Mouse (Mus musculus) intestine, embryonic 15.5 days (tissue): ENCODE data around the gene Ss18l1. TPM values are rescaled to one million over a fixed set of nuclear protein-coding genes. Genes with fewer than 3 reads are reported as not detected.
A peak's percentile ranks its signal among the peaks of the same experiment; 100 is the strongest.

Experiments
- ATAC-seq: fragments of 200-750 bp; cut with Nextera tagmentation; 2 replicates; pipeline ENCODE4 v1.8.0; 2017; ENCODE audit warnings: moderate TSS enrichment, moderate library complexity
- H3K27ac ChIP-seq: fragments of 300-500 bp; sonication (generic); 2 replicates; pipeline ENCODE4 v1.5.1; 2015; ENCODE audit warnings: mild to moderate bottlenecking, inconsistent platforms
- H3K27me3 ChIP-seq: fragments of 300-500 bp; sonication (generic); replicated peaks from 2 replicates; pipeline ENCODE4 v1.6.1; 2015; ENCODE audit warnings: inconsistent platforms
- H3K36me3 ChIP-seq: fragments of 300-500 bp; sonication (generic); 2 replicates; pipeline ENCODE4 v1.6.1; 2015; ENCODE audit warnings: inconsistent platforms
- H3K4me1 ChIP-seq: fragments of 300-500 bp; sonication (generic); replicated peaks from 2 replicates; pipeline ENCODE4 v1.6.1; 2015; ENCODE audit warnings: inconsistent platforms
- H3K4me2 ChIP-seq: fragments of 300-500 bp; sonication (generic); replicated peaks from 2 replicates; pipeline ENCODE4 v1.6.1; 2015; ENCODE audit warnings: mild to moderate bottlenecking, inconsistent platforms
- H3K4me3 ChIP-seq: fragments of 300-500 bp; sonication (generic); replicated peaks from 2 replicates; pipeline ENCODE4 v1.5.1; 2015; ENCODE audit warnings: inconsistent platforms
- H3K9ac ChIP-seq: fragments of 300-500 bp; sonication (generic); 2 replicates; pipeline ENCODE4 v1.6.1; 2015; ENCODE audit warnings: inconsistent platforms
- H3K9me3 ChIP-seq: fragments of 300-500 bp; sonication (generic); 2 replicates; pipeline ENCODE4 v1.6.1; 2016; ENCODE audit warnings: inconsistent platforms
- WGBS: fragments of 180-500 bp; shearing (Covaris S2); methylation state at CpG from one replicate; pipeline ENCODE4 v1.1.7; 2015; 5-methylcytosine and 5-hydroxymethylcytosine counted together
- polyA plus RNA-seq: library from polyadenylated mRNA; unstranded; fragments of >200 nt; fragmentation: Nextera tagmentation; extraction: Ambion mirVana; gene quantifications from 2 replicates; pipeline ENCODE4 v1.2.1, GENCODE M21; 2015

Gene Ss18l1
- 3.7 and 4.2 TPM in 2 replicates for polyA plus RNA-seq

DNA sequence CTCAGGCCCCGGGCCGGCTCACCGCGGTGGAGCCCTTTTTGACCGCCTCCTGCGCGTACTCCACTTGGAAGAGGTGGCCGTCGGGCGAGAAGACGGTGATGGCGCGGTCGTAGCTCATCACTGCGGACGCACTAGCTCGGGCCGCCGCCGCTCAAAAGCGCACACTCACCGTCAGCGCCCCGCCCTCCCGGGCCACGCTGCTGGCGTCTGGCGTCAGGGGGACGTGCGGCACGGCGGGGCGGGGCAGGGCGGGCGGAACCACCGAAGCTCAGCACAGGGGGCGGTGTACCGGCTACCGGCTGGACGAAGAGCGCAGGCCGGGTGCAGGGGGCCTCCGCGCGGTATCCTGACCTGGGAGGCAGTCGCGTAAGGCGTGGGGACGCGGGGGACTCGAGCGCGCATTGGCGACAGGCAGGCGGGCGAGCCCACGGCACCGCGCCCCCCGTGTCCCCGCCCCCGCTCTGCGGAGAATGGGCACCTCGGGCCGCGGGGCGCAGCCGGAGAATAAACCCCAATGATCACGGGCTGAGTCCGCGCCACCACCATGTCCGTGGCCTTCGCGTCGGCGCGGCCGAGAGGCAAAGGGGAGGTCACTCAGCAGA is at the start of gene Ss18l1, which contains the start of gene Psma7:
Gene Ss18l1, plus strand, starts transcription at position 254 of the 602 bp plus-strand sequence.
Gene Psma7, minus strand, starts transcription at position 178 of the 602 bp plus-strand sequence.
- peak; percentile 97 for ATAC-seq
- WGBS: under 1% methylated on average over 77 of the region's 78 CpGs
- Histone ChIP-seq H3K4me3 (peak within 1 kb of the TSS; percentile 99), H3K4me2 (peak within 1 kb of the TSS; percentile 94), H3K27me3 (no peaks in the 10 kb centered on the region), H3K9ac (peak within 1 kb of the TSS; percentile 89), H3K36me3 (peaks cover 16% of the 10 kb centered on the region), H3K9me3 (no peaks in the 10 kb centered on the region), H3K4me1 (peaks cover 19% of the 10 kb centered on the region), H3K27ac (peak within 1 kb of the TSS; percentile 90)

DNA sequence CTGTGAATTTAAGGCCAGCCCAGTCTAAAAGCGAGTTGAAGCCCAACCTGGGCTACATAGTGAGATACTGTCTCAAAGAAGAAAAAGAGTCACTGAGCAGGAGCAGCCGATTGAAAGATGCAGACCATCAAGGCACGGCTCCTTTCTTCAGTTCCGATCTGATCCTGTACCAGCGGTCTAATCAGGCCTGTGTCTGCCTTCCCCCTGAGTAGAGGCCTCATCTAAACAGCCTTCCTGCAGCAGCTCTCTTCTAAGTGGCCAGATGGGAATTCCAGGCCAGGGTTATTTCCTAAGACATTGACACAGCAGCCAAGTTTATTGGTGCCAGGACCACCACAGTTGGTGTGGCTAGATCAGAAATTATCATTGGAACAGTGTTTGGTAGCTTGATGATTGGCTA is 49.2 kb upstream of the Ss18l1 start:
- Histone ChIP-seq H3K27me3 (no peaks in the 10 kb centered on the region), H3K27ac (no peak overlapping the region), H3K9me3 (no peaks in the 10 kb centered on the region), H3K9ac (no peak overlapping the region), H3K4me2 (no peak overlapping the region), H3K4me1 (no peaks in the 10 kb centered on the region), H3K36me3 (no peaks in the 10 kb centered on the region), H3K4me3 (no peak overlapping the region)
- 80% methylated on average over 5 of the region's 5 CpGs for WGBS
- ATAC-seq: no peak

DNA sequence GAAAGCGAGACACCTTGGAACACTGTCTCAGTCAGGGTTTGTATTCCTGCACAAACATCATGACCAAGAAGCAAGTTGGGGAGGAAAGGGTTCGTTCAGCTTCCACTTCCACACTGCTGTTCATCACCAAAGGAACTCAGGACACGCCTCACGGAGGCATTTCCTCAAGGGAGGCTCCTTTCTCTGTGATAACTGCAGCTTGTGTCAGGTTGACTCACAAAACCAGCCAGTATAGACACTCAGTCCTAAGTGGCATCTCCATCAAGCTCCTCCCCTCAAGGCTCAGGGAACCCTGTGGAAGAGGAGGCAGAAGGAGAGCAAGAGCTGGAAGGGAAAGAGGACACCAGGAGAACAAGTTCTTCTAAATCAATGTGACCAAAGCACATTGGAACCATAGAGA is 43.9 kb upstream of the Ss18l1 start:
- no peak overlapping the region for H3K27ac ChIP-seq
- no peaks in the 10 kb centered on the region for H3K9me3 ChIP-seq
- no peak overlapping the region for H3K9ac ChIP-seq
- no peaks in the 10 kb centered on the region for H3K27me3 ChIP-seq
- no peak overlapping the region for H3K4me2 ChIP-seq
- no peaks in the 10 kb centered on the region for H3K36me3 ChIP-seq
- no peak for ATAC-seq
- no peak overlapping the region for H3K4me3 ChIP-seq
- H3K4me1 ChIP-seq: no peaks in the 10 kb centered on the region
- WGBS: 47% methylated on average over 4 of the region's 4 CpGs

DNA sequence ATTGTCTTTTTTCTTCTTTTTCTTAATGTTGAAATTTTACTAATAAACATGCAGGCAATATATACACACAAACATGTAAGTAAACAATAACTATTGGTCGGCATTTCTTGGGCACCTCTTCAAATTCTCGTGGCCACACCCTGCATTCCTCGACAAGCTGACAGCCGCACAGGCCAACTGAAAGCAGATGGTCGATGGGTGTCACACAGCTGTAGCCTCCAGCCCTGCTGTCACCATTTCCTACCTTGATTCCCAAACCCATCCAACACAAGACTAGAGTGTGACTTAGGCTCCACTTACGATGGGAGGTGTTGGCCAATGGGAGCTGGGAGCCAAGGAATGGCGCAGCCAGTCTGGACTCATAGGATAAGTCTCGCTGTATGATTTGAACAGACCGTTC is 40.7 kb upstream of the Ss18l1 start:
- no peak overlapping the region for H3K9ac ChIP-seq
- 81% methylated on average over 9 of the region's 9 CpGs for WGBS
- H3K27me3 ChIP-seq: no peaks in the 10 kb centered on the region
- H3K4me3 ChIP-seq: no peak overlapping the region
- H3K4me1 ChIP-seq: peaks cover 4% of the 10 kb centered on the region; the same call in 1 of the 2 replicates
- no peak for ATAC-seq
- no peak overlapping the region for H3K4me2 ChIP-seq
- H3K9me3 ChIP-seq: no peaks in the 10 kb centered on the region
- H3K36me3 ChIP-seq: no peaks in the 10 kb centered on the region
- no peak overlapping the region for H3K27ac ChIP-seq

DNA sequence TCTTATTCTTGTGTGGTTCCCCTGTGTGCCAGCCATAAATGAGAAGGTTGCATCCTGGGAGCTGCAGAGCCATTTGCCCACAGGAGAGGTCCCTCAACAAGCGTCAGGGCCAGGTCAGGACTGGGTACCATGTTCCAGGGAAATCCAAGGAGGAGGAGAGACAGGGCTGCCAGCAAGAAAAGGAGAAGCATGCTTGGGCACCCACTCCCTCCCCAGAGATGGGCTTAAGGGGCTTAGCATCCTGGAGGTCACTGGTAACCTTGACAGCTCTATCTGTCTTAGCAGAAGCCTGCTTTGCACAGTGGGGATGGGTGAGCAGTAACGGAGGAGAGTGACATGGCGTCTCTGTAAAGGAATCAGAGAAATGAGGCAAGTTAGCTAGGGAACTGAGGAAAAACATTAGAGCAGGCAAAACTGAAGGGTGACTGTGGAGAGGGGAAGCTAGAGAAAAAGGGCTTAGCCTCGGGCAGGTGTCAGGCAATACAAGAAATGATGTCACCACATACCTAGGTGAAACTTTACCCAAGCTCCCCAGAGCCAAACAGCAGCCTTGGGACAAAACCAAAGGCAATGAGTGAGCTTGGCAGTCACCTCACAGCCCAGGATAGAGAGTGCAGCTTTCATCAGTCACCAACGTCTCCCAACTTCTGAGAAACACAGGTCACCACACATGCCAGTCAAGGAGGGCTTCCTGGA is 36.5 kb upstream of the Ss18l1 start:
- ATAC-seq: peak; percentile 28; the same call in 1 of the 2 replicates
- H3K4me3 ChIP-seq: no peak overlapping the region
- no peaks in the 10 kb centered on the region for H3K27me3 ChIP-seq
- peaks cover 4% of the 10 kb centered on the region; the same call in 1 of the 2 replicates for H3K4me1 ChIP-seq
- H3K27ac ChIP-seq: no peak overlapping the region
- H3K4me2 ChIP-seq: 0 out of 2 replicates have a peak overlapping the region, but pooled peaks have one; percentile 31
- 51% methylated on average over 5 of the region's 5 CpGs for WGBS
- no peaks in the 10 kb centered on the region for H3K9me3 ChIP-seq
- H3K9ac ChIP-seq: no peak overlapping the region
- H3K36me3 ChIP-seq: no peaks in the 10 kb centered on the region

DNA sequence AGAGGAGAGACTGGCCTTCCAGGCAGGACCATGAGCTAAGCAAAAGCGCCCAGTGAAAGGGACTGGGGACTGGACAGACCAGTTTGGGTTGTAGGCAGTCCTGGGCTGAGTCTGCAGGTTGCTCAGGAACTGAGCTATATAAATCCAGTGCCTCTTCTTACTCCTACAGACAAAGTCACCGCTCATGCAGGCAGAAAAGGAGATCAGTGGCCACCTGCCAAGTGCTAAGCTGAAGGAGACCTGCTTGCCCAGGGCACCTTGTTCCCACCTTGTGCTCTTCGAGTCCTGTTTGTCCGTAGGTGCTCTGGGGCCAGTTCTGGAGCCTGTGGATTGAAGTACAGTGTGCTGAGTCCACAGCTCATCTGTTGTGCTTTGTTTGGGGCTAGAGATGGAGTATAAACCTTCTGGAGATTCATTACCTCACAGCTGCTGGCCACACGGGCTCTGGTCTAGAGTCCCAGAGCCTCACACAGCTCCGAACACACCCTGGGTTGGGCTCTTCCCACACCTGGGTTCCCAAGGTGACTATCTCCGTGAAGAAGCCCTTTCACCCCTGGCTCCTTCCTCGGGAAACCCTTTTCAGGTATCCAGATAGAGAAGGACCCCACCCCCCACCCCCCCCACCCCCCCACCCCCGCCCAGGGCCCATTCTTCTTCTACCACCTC is 35.8 kb upstream of the Ss18l1 start:
- Histone ChIP-seq H3K27me3 (no peaks in the 10 kb centered on the region), H3K4me3 (no peak overlapping the region), H3K9me3 (no peaks in the 10 kb centered on the region), H3K4me1 (peaks cover 4% of the 10 kb centered on the region; the same call in 1 of the 2 replicates), H3K4me2 (peak overlapping the region; percentile 31; the same call in 1 of the 2 replicates), H3K9ac (no peak overlapping the region), H3K36me3 (no peaks in the 10 kb centered on the region), H3K27ac (no peak overlapping the region)
- peak; percentile 82 for ATAC-seq
- 36% methylated on average over 9 of the region's 9 CpGs for WGBS

DNA sequence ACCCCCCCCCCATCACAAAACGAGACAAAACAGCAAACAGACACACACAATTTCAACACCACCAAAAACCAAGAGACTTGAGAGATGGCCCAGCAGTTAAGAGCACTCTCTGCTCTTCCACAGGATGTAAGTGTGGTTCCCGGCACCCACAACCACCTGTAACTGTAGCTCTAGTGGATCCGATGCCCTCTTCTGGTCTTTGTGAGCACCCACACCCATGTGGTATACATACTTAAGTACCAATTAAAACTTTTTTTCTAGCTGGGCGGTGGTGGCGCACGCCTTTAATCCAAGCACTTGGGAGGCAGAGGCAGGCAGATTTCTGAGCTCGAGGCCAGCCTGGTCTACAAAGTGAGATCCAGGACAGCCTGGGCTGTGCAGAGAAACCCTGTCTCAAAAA is 31.6 kb upstream of the Ss18l1 start:
- Histone ChIP-seq H3K36me3 (no peaks in the 10 kb centered on the region), H3K27ac (no peak overlapping the region), H3K4me2 (no peak overlapping the region), H3K4me1 (peaks cover 7% of the 10 kb centered on the region; the same call in 1 of the 2 replicates), H3K27me3 (no peaks in the 10 kb centered on the region), H3K4me3 (no peak overlapping the region), H3K9ac (no peak overlapping the region), H3K9me3 (no peaks in the 10 kb centered on the region)
- WGBS: 91% methylated on average over 7 of the region's 7 CpGs
- ATAC-seq: no peak

DNA sequence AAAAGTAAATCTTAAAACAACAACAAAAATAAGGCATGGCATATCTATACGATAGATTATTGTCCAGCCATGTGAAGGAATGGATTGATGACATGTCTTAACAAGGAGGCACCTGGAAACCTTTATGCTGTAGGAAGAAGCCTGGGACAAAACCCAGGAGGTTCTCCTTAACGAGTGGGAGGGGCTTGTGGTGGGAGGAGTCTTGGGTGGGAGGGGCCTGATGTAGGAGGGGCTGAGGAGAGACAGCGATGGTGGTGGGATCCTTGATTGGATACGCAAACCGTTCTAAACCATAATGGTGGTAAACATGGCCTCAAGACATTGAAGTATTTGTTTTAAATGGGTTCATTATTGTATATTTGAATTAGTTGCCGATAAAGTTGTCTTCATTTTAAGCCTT is 30.9 kb upstream of the Ss18l1 start:
- WGBS: 86% methylated on average over 6 of the region's 6 CpGs
- ATAC-seq: no peak
- no peak overlapping the region for H3K9ac ChIP-seq
- no peak overlapping the region for H3K27ac ChIP-seq
- no peaks in the 10 kb centered on the region for H3K27me3 ChIP-seq
- H3K9me3 ChIP-seq: no peaks in the 10 kb centered on the region
- no peak overlapping the region for H3K4me3 ChIP-seq
- peaks cover 9% of the 10 kb centered on the region; the same call in 1 of the 2 replicates for H3K4me1 ChIP-seq
- H3K36me3 ChIP-seq: no peaks in the 10 kb centered on the region
- no peak overlapping the region for H3K4me2 ChIP-seq

DNA sequence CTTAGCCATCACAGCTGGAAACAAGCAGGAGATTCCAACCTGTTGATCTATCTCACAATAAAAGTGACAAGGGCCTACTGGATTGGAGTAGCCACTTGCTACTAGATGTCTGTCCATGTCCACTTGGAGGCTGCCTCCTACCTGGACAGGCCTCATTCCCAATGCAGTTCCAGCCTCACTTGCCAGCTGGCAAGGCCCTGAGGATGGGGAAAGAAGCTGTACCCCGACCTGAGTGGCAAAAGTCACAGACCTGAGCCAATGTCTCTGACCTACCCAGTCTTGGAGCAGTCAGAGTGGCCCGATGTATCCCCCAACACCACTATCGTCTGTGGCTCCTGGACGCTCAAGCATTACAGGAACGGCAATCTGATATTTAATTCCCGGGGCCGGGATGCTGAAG is 28.6 kb upstream of the Ss18l1 start:
- Histone ChIP-seq H3K27ac (no peak overlapping the region), H3K9me3 (no peaks in the 10 kb centered on the region), H3K36me3 (no peaks in the 10 kb centered on the region), H3K9ac (no peak overlapping the region), H3K4me2 (no peak overlapping the region), H3K4me3 (no peak overlapping the region), H3K27me3 (no peaks in the 10 kb centered on the region), H3K4me1 (peaks cover 21% of the 10 kb centered on the region)
- 90% methylated on average over 7 of the region's 7 CpGs for WGBS
- no peak for ATAC-seq

DNA sequence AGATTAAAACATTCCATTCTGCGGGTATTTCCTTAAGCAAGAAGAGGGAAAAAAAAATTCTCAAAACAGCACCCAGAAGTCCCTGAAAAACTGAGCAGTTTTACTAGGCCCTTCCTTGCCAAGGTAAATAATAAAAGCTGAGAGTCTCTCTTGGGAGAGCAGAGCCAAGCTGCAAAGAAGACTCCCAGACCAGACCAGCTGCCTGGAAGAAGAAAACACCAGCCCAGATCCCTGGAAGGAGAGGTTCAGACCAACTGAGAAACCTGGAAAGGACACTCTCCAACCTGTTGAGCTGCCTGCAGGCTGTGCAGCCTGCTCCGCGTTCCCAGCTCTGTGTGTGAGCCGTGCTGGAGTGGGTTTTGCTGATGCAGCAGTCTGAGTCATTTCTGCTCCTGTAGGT is 24.7 kb upstream of the Ss18l1 start:
- H3K9ac ChIP-seq: no peak overlapping the region
- H3K4me3 ChIP-seq: no peak overlapping the region
- H3K9me3 ChIP-seq: no peaks in the 10 kb centered on the region
- peaks cover 6% of the 10 kb centered on the region for H3K27me3 ChIP-seq
- H3K36me3 ChIP-seq: no peaks in the 10 kb centered on the region
- peaks cover 25% of the 10 kb centered on the region for H3K4me1 ChIP-seq
- H3K27ac ChIP-seq: peak overlapping the region; percentile 40; the same call in 1 of the 2 replicates
- H3K4me2 ChIP-seq: no peak overlapping the region
- WGBS: 42% methylated on average over 4 of the region's 4 CpGs
- no peak for ATAC-seq

DNA sequence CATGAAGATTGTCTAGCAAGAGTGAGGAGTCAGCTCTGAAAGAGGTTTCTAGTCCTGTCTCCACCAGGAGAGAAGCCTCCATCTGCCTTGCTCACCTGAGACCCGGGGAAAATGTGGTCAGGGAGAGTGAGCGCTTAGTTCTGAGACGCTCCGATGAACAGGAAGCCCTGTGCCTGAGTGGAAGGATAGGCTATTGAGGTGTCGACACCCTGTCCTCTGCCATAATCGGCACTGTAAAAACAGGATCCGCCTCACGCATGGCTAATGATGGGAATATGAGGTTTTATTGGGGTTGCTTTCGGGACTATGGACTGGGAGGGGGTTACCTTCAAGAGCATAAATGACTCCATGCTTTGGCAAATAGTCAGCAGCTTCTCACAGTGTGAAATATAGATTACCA is 23.7 kb upstream of the Ss18l1 start:
- 64% methylated on average over 9 of the region's 9 CpGs for WGBS

DNA sequence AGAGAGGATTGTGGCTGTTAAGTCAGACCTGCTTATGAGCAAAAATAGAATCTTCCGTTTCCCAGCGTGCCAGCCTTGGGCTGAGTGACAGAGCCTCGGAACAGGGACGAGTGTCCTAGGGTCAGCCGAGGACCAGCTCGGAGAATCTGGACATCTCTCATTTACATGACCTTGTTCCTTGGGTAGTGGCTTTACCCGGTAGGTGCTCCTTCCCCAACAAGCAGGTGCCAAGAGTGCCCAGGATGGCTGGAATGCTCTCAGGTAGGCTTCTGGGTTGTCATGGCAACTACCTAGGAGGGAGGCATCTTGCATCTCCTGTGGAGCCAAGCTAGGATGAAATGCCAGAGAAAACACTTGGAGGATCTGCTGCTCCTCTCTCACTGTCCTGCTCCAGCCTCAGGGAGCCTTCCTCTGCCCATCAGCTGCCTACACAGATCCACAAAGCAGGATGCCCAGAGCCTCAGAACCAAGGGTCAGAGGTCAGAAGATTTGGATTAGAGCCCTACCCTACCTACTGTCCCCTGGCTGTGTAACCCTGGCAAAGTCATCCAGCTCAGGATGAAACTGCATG is 22.1 kb upstream of the Ss18l1 start:
- no peak overlapping the region for H3K4me2 ChIP-seq
- H3K4me1 ChIP-seq: peaks cover 25% of the 10 kb centered on the region
- ATAC-seq: no peak
- whole genome bisulfite sequencing: 76% methylated on average over 7 of the region's 7 CpGs
- H3K27me3 ChIP-seq: peaks cover 15% of the 10 kb centered on the region
- H3K9me3 ChIP-seq: no peaks in the 10 kb centered on the region
- H3K27ac ChIP-seq: no peak overlapping the region
- H3K4me3 ChIP-seq: no peak overlapping the region
- no peaks in the 10 kb centered on the region for H3K36me3 ChIP-seq
- no peak overlapping the region for H3K9ac ChIP-seq

More for the DNA sequence above, 23.7 kb upstream of the Ss18l1 start:
- peaks cover 25% of the 10 kb centered on the region for H3K4me1 ChIP-seq
- no peaks in the 10 kb centered on the region for H3K9me3 ChIP-seq
- H3K36me3 ChIP-seq: no peaks in the 10 kb centered on the region
- ATAC-seq: peak; percentile 48; the same call in 1 of the 2 replicates
- H3K9ac ChIP-seq: no peak overlapping the region
- H3K4me3 ChIP-seq: no peak overlapping the region
- H3K27ac ChIP-seq: 0 out of 2 replicates have a peak overlapping the region, but pooled peaks have one; percentile 40
- H3K4me2 ChIP-seq: peak overlapping the region; percentile 26; the same call in 1 of the 2 replicates
- H3K27me3 ChIP-seq: peaks cover 14% of the 10 kb centered on the region
